Mouse (Mus musculus) WW6 (cell line): ENCODE data around the gene Smim24.

Experiments
- DNase-seq: peaks from one replicate; pipeline ENCODE4 v3.0.0-alpha.2; 2013; ENCODE audit warnings: low read depth, low spot score

The Smim24 gene

GRCm38 (mm10) chr10:81434361-81435263, 41.8 kb downstream of the Smim24 start:
- DNase-seq: no peak

- DNase-seq: no peak
Measured at GRCm38 (mm10) chr10:81435436-81435835, 42.6 kb downstream of the Smim24 start.

GRCm38 (mm10) chr10:81441019-81441418, 48.2 kb downstream of the Smim24 start:
- no peak for DNase-seq
